Mouse (Mus musculus): ENCODE data around the gene Zfp57.
"Not testable (repeated sequence)": the region's sequence is repeated elsewhere in the genome, so short reads cannot be mapped to it uniquely, and the experiment has no call there.

The Zfp57 gene

GRCm38 (mm10) chr17:36995448-36995847 is 5.5 kb upstream of the Zfp57 start:
- no peak for DNase-seq (ENCODE audit: low spot score)

- peak; percentile 87 for DNase-seq (ENCODE audit: low spot score)
Measured at GRCm38 (mm10) chr17:36997033-36997735, 3.8 kb upstream of the Zfp57 start.

- DNase-seq (ENCODE audit: low spot score): no peak
Measured at GRCm38 (mm10) chr17:36998477-36998876, 2.5 kb upstream of the Zfp57 start.

GRCm38 (mm10) chr17:37002364-37003330 is 1.7 kb downstream of the Zfp57 start:
- DNase-seq (ENCODE audit: low spot score): peak; percentile 80

- DNase-seq (ENCODE audit: low spot score): peak; percentile 22
Measured at GRCm38 (mm10) chr17:37003366-37003765, 2.4 kb downstream of the Zfp57 start.

GRCm38 (mm10) chr17:37008161-37008560 is 7.2 kb downstream of the Zfp57 start:
- no peak for DNase-seq (ENCODE audit: low spot score)

GRCm38 (mm10) chr17:37009460-37010042 is 8.6 kb downstream of the Zfp57 start:
- no peak for DNase-seq (ENCODE audit: low spot score)

- DNase-seq (ENCODE audit: low spot score): no peak
Measured at GRCm38 (mm10) chr17:37011719-37012118, 10.8 kb downstream of the Zfp57 start.

GRCm38 (mm10) chr17:37012141-37012540 is 11.2 kb downstream of the Zfp57 start:
- DNase-seq (ENCODE audit: low spot score): no peak

GRCm38 (mm10) chr17:37016333-37016732 is 15.4 kb downstream of the Zfp57 start:
- DNase-seq (ENCODE audit: low spot score): no peak

GRCm38 (mm10) chr17:37018328-37018727 is 17.4 kb downstream of the Zfp57 start:
- DNase-seq (ENCODE audit: low spot score): no peak

GRCm38 (mm10) chr17:37019242-37019641 is 18.3 kb downstream of the Zfp57 start:
- not testable (repeated sequence) for DNase-seq (ENCODE audit: low spot score)

GRCm38 (mm10) chr17:37022628-37023576 is 21.9 kb downstream of the Zfp57 start, which contains the start of gene Mog:
TSS of gene Mog (minus strand) at chr17:37023398.
- DNase-seq (ENCODE audit: low spot score): no peak

GRCm38 (mm10) chr17:37026425-37026824 is 25.5 kb downstream of the Zfp57 start:
- no peak for DNase-seq (ENCODE audit: low spot score)

GRCm38 (mm10) chr17:37027486-37027885 is 26.5 kb downstream of the Zfp57 start:
- no peak for DNase-seq (ENCODE audit: low spot score)

GRCm38 (mm10) chr17:37028212-37028611 is 27.2 kb downstream of the Zfp57 start:
- peak; percentile 35 for DNase-seq (ENCODE audit: low spot score)

- DNase-seq (ENCODE audit: low spot score): peak; percentile 98
Measured at GRCm38 (mm10) chr17:37028683-37029120, 27.7 kb downstream of the Zfp57 start.

- DNase-seq (ENCODE audit: low spot score): no peak
Measured at GRCm38 (mm10) chr17:37029162-37029561, 28.2 kb downstream of the Zfp57 start.

- no peak for DNase-seq (ENCODE audit: low spot score)
Measured at GRCm38 (mm10) chr17:37039127-37039894, 38.3 kb downstream of the Zfp57 start.

GRCm38 (mm10) chr17:37044651-37045244 is 43.8 kb downstream of the Zfp57 start:
- no peak for DNase-seq (ENCODE audit: low spot score)

All from MN1 (cell line).